Mouse (Mus musculus) hindbrain, postnatal 0 days (tissue): ENCODE measurements around the gene Unc13c. TPM values are rescaled to one million over a fixed set of nuclear protein-coding genes. Genes with fewer than 3 reads are reported as not detected.

ENCODE experiments used
- ATAC-seq: fragments of 200-750 bp; cut with Nextera tagmentation; 2 replicates; pipeline ENCODE4 v1.8.0; 2017; ENCODE audit warnings: mild to moderate bottlenecking, moderate TSS enrichment, moderate library complexity
- DNase-seq: peaks from one replicate; pipeline ENCODE4 v3.0.0-alpha.2; 2015; ENCODE audit warnings: low spot score
- H3K27ac ChIP-seq: fragments of 300-500 bp; sonication (generic); 2 replicates; pipeline ENCODE4 v1.5.1; 2014; ENCODE audit warnings: mild to moderate bottlenecking
- H3K27me3 ChIP-seq: fragments of 300-500 bp; sonication (generic); 2 replicates; pipeline ENCODE4 v1.6.1; 2014; ENCODE audit warnings: low read length, mixed read lengths; ENCODE audit not compliant: insufficient read depth
- H3K36me3 ChIP-seq: fragments of 300-500 bp; sonication (generic); 2 replicates; pipeline ENCODE4 v1.6.1; 2014; ENCODE audit warnings: low read length, mixed read lengths; ENCODE audit not compliant: insufficient read depth
- H3K4me1 ChIP-seq: fragments of 300-500 bp; sonication (generic); 2 replicates; pipeline ENCODE4 v1.6.1; 2014; ENCODE audit warnings: antibody characterized with exemption, low read length, mixed read lengths; ENCODE audit not compliant: insufficient read depth
- H3K4me2 ChIP-seq: fragments of 300-500 bp; sonication (generic); 2 replicates; pipeline ENCODE4 v1.6.1; 2014; ENCODE audit warnings: low read depth, mild to moderate bottlenecking, low read length, moderate library complexity, mixed read lengths
- H3K4me3 ChIP-seq: fragments of 300-500 bp; sonication (generic); 2 replicates; pipeline ENCODE4 v1.5.1; 2014; ENCODE audit warnings: low read length
- H3K9ac ChIP-seq: fragments of 300-500 bp; sonication (generic); replicated peaks from 2 replicates; pipeline ENCODE4 v1.6.1; 2014; ENCODE audit warnings: mild to moderate bottlenecking, low read length, moderate library complexity, mixed read lengths
- H3K9me3 ChIP-seq: fragments of 300-500 bp; sonication (generic); 2 replicates; pipeline ENCODE4 v1.6.1; 2016; ENCODE audit warnings: low read length, mixed read lengths
- CTCF ChIP-seq: IDR thresholded peaks from 2 replicates; pipeline ENCODE4 v1.5.1; 2016; ENCODE audit warnings: antibody characterized with exemption, control low read depth, low read depth
- WGBS: fragments of 180-500 bp; shearing (Covaris S2); extraction: QIAGEN DNeasy Blood & Tissue Kit; methylation state at CpG from one replicate; pipeline ENCODE4 v1.1.7; 2014; 5-methylcytosine and 5-hydroxymethylcytosine counted together
- polyA plus RNA-seq: library from polyadenylated mRNA; unstranded; fragments of >200 nt; fragmentation: Nextera tagmentation; extraction: Ambion mirVana; gene quantifications from 2 replicates; pipeline ENCODE4 v1.2.1, GENCODE M21; 2015
- total RNA-seq: library from RNA; depleted of rRNA; stranded (reverse); fragments of >200 nt; gene quantifications from 2 replicates; pipeline ENCODE4 v1.2.3, GENCODE M21; 2014

Unc13c gene
- total and polyA plus RNA-seq, 2 experiments from 2014 or later: 7.1 to 16.3 TPM

DNA sequence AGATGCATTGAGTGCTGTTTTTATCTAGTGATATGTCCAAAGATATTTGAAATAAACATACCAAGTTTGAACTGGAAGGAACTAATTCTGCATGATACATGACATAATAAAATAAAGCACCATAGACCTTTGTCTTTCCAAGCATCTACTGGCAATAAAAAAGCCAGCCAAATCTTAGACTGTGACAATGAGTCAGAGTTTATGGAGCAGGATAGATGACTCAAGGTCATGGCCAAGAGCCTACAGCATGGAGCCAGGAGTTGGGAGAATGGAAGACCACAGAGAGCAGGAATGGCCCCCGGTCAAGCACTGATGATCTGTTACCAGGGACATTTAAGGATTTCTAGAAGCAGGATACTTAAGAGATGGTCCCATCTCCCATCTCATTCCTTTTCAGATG lies 319.7 kb downstream of the Unc13c start:
- no peak overlapping the region for H3K27ac ChIP-seq
- H3K9me3 ChIP-seq: no peaks in the 10 kb centered on the region
- no peak overlapping the region for H3K9ac ChIP-seq
- no peaks in the 10 kb centered on the region for H3K36me3 ChIP-seq
- TF ChIP-seq CTCF: no peak
- WGBS: 90% methylated on average over 1 of the region's 1 CpGs
- ATAC-seq (no peak), DNase-seq (no peak)
- H3K4me1 ChIP-seq: no peaks in the 10 kb centered on the region
- no peak overlapping the region for H3K4me2 ChIP-seq
- H3K27me3 ChIP-seq: no peaks in the 10 kb centered on the region
- no peak overlapping the region for H3K4me3 ChIP-seq

- Histone ChIP-seq H3K4me2 (no peak overlapping the region), H3K27me3 (no peaks in the 10 kb centered on the region), H3K36me3 (no peaks in the 10 kb centered on the region), H3K4me1 (no peaks in the 10 kb centered on the region), H3K9ac (no peak overlapping the region), H3K9me3 (no peaks in the 10 kb centered on the region), H3K27ac (no peak overlapping the region), H3K4me3 (no peak overlapping the region)
- DNase-seq (no peak), ATAC-seq (no peak)
- WGBS: 96% methylated on average over 1 of the region's 1 CpGs
- peak; percentile 42 for TF ChIP-seq CTCF
Measured at GRCm38 (mm10) chr9:73638119-73638518, 330.6 kb downstream of the Unc13c start.

- Histone ChIP-seq H3K4me2 (no peak overlapping the region), H3K4me1 (no peaks in the 10 kb centered on the region), H3K36me3 (no peaks in the 10 kb centered on the region), H3K9me3 (no peaks in the 10 kb centered on the region), H3K27ac (no peak overlapping the region), H3K9ac (no peak overlapping the region), H3K4me3 (no peak overlapping the region), H3K27me3 (no peaks in the 10 kb centered on the region)
- 80% methylated on average over 1 of the region's 1 CpGs for WGBS
- ATAC-seq: no peak
- DNase-seq: no peak
- TF ChIP-seq CTCF: no peak
Measured at GRCm38 (mm10) chr9:73625171-73625570, 343.6 kb downstream of the Unc13c start.

DNA sequence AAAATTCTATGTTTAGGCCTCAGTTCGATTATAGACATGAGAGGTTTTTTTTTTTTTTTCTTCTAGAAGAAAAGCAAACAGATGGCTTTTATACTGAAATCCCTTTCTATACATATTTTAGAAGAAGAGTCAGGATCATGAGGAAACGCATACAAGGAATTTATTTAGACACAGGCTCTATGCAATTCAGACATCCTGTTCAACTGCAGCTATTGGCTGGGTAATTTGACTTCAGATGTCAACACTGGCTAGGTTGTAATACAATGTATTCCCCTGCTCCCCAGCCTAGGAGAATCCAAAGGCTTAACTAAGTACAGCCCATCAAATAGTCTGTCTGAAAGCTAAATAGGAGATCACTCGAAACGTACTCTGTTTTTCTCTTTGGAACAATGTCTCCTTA lies 355.9 kb downstream of the Unc13c start:
- H3K4me3 ChIP-seq: no peak overlapping the region
- DNase-seq (no peak), ATAC-seq (no peak)
- H3K9me3 ChIP-seq: no peaks in the 10 kb centered on the region
- TF ChIP-seq CTCF: no peak
- no peaks in the 10 kb centered on the region for H3K36me3 ChIP-seq
- no peaks in the 10 kb centered on the region for H3K27me3 ChIP-seq
- no peaks in the 10 kb centered on the region for H3K4me1 ChIP-seq
- no peak overlapping the region for H3K4me2 ChIP-seq
- H3K27ac ChIP-seq: no peak overlapping the region
- H3K9ac ChIP-seq: no peak overlapping the region
- 72% methylated on average over 4 of the region's 4 CpGs for WGBS

GRCm38 (mm10) chr9:73603921-73604320 lies 364.8 kb downstream of the Unc13c start:
- TF ChIP-seq CTCF: no peak
- Histone ChIP-seq H3K9me3 (no peaks in the 10 kb centered on the region), H3K36me3 (no peaks in the 10 kb centered on the region), H3K27me3 (no peaks in the 10 kb centered on the region), H3K4me2 (no peak overlapping the region), H3K9ac (no peak overlapping the region), H3K4me3 (no peak overlapping the region), H3K27ac (no peak overlapping the region), H3K4me1 (no peaks in the 10 kb centered on the region)
- ATAC-seq (no peak), DNase-seq (no peak)
- 59% methylated on average over 1 of the region's 1 CpGs for WGBS

DNA sequence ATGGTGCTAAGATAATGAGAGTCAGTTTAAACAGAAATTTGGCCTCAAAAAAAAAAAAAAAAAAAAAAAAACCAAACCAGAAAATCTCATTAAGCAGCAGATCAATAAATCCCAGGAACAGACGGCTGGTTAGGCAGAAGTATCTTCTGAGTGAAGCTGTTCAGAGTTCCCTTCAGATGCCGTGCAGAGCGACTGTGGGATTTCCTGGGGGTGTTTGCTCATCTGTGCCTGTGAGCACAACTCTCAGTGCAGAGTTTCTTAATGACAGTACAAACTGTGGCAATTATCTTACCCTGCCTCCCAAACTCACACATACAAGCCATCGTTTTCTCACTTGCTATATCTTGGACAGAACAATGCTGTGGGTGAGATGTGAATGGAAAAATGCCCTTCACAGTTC lies 403.2 kb downstream of the Unc13c start:
- 63% methylated on average over 4 of the region's 4 CpGs for WGBS
- H3K36me3 ChIP-seq: no peaks in the 10 kb centered on the region

DNA sequence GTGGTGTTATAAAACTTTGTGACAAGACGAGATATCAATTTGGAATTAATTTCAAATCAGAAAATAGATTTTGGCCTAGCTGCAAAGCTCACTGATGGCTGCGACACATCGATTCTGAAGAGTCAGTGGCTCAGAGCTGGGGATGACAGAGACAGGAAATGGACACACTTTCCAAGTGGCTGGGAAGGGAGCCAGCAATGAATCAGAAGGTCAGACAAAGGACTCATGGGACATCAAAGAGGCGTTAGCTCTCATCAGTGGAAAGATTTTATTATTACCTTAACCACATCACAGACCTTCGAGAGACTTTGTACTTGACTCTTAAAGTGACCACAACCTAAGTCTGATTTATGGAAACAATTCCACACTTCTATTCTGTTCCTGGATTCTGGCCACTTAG lies 408.7 kb downstream of the Unc13c start:
- no peak overlapping the region for H3K4me2 ChIP-seq
- H3K27me3 ChIP-seq: no peaks in the 10 kb centered on the region
- no peak overlapping the region for H3K27ac ChIP-seq
- no peaks in the 10 kb centered on the region for H3K36me3 ChIP-seq
- 0 out of 2 replicates have a peak, but pooled peaks cover 2% of the 10 kb centered on the region for H3K4me1 ChIP-seq
- DNase-seq (peak; percentile 64), ATAC-seq (no peak)
- WGBS: 44% methylated on average over 5 of the region's 5 CpGs
- no peak for TF ChIP-seq CTCF
- H3K9ac ChIP-seq: no peak overlapping the region
- H3K4me3 ChIP-seq: no peak overlapping the region
- no peaks in the 10 kb centered on the region for H3K9me3 ChIP-seq

More for the DNA sequence above, 403.2 kb downstream of the Unc13c start:
- TF ChIP-seq CTCF: no peak
- no peak overlapping the region for H3K27ac ChIP-seq
- H3K4me3 ChIP-seq: no peak overlapping the region
- no peaks in the 10 kb centered on the region for H3K27me3 ChIP-seq
- ATAC-seq: no peak
- H3K9me3 ChIP-seq: 0 out of 2 replicates have a peak, but pooled peaks cover 4% of the 10 kb centered on the region
- DNase-seq: no peak
- H3K9ac ChIP-seq: no peak overlapping the region
- H3K4me2 ChIP-seq: no peak overlapping the region
- 0 out of 2 replicates have a peak, but pooled peaks cover 2% of the 10 kb centered on the region for H3K4me1 ChIP-seq
